Mouse (Mus musculus) kidney, embryonic 15.5 days (tissue): Measurements from ENCODE around the gene Angptl8. TPM values are rescaled to one million over a fixed set of nuclear protein-coding genes. Genes with fewer than 3 reads are reported as not detected.
A peak's percentile ranks its signal among the peaks of the same experiment; 100 is the strongest.
"Not testable (repeated sequence)": the region's sequence is repeated elsewhere in the genome, so short reads cannot be mapped to it uniquely, and the experiment has no call there.

ENCODE experiments used
- ATAC-seq: fragments of 200-750 bp; cut with Nextera tagmentation; replicated peaks from 2 replicates; pipeline ENCODE4 v1.8.0; 2017; ENCODE audit warnings: moderate TSS enrichment; ENCODE audit not compliant: low FRiP score
- H3K27ac ChIP-seq: fragments of 300-500 bp; sonication (generic); 2 replicates; pipeline ENCODE4 v1.5.1; 2015; ENCODE audit warnings: mild to moderate bottlenecking, inconsistent platforms
- H3K27me3 ChIP-seq: fragments of 300-500 bp; sonication (generic); 2 replicates; pipeline ENCODE4 v1.6.1; 2015; ENCODE audit warnings: inconsistent platforms
- H3K36me3 ChIP-seq: fragments of 300-500 bp; sonication (generic); 2 replicates; pipeline ENCODE4 v1.6.1; 2015; ENCODE audit warnings: inconsistent platforms
- H3K4me1 ChIP-seq: fragments of 300-500 bp; sonication (generic); 2 replicates; pipeline ENCODE4 v1.6.1; 2015; ENCODE audit warnings: inconsistent platforms
- H3K4me2 ChIP-seq: fragments of 300-500 bp; sonication (generic); 2 replicates; pipeline ENCODE4 v1.6.1; 2015; ENCODE audit warnings: moderate library complexity, mild to moderate bottlenecking, inconsistent platforms
- H3K4me3 ChIP-seq: fragments of 300-500 bp; sonication (generic); replicated peaks from 2 replicates; pipeline ENCODE4 v1.5.1; 2015; ENCODE audit warnings: mild to moderate bottlenecking, inconsistent platforms
- H3K9ac ChIP-seq: fragments of 300-500 bp; sonication (generic); 2 replicates; pipeline ENCODE4 v1.6.1; 2015; ENCODE audit warnings: mild to moderate bottlenecking, inconsistent platforms
- H3K9me3 ChIP-seq: fragments of 300-500 bp; sonication (generic); replicated peaks from 2 replicates; pipeline ENCODE4 v1.6.1; 2016; ENCODE audit warnings: inconsistent platforms
- WGBS: fragments of 180-500 bp; shearing (Covaris S2); methylation state at CpG from one replicate; pipeline ENCODE4 v1.1.7; 2015; ENCODE audit warnings: mixed read lengths; 5-methylcytosine and 5-hydroxymethylcytosine counted together
- polyA plus RNA-seq: library from polyadenylated mRNA; unstranded; fragments of >200 nt; fragmentation: Nextera tagmentation; extraction: Ambion mirVana; gene quantifications from 2 replicates; pipeline ENCODE4 v1.2.1, GENCODE M21; 2015

Gene Angptl8
- polyA plus RNA-seq, 1 experiment from 2014 or later = 4.9 TPM

- Histone ChIP-seq H3K27me3 (no peaks in the 10 kb centered on the region), H3K9me3 (no peaks in the 10 kb centered on the region), H3K9ac (peak within 1 kb of the TSS; percentile 76), H3K4me2 (peak within 1 kb of the TSS; percentile 82), H3K4me1 (peaks cover 55% of the 10 kb centered on the region), H3K36me3 (no peaks in the 10 kb centered on the region), H3K4me3 (peak within 1 kb of the TSS; percentile 62), H3K27ac (peak within 1 kb of the TSS; percentile 74)
- WGBS = under 1% methylated on average over 66 of the region's 68 CpGs
- peak; percentile 91 for ATAC-seq
Measured at GRCm38 (mm10) chr9:21852128-21853091, 17.1 kb downstream of the Angptl8 start, which contains the start of gene Dock6. TSS of gene Dock6 (minus strand) at chr9:21852635.

GRCm38 (mm10) chr9:21853961-21854360 lies 18.7 kb downstream of the Angptl8 start:
- Histone ChIP-seq H3K9ac (no peak overlapping the region), H3K4me3 (no peak overlapping the region), H3K4me2 (no peak overlapping the region), H3K36me3 (no peaks in the 10 kb centered on the region), H3K4me1 (peaks cover 46% of the 10 kb centered on the region), H3K9me3 (no peaks in the 10 kb centered on the region), H3K27ac (no peak overlapping the region), H3K27me3 (no peaks in the 10 kb centered on the region)
- 62% methylated on average over 5 of the region's 5 CpGs for WGBS
- ATAC-seq = no peak

- H3K27me3 ChIP-seq = no peaks in the 10 kb centered on the region
- WGBS = 91% methylated on average over 6 of the region's 6 CpGs
- no peak overlapping the region for H3K9ac ChIP-seq
- H3K27ac ChIP-seq = no peak overlapping the region
- no peaks in the 10 kb centered on the region for H3K9me3 ChIP-seq
- H3K36me3 ChIP-seq = no peaks in the 10 kb centered on the region
- no peak overlapping the region for H3K4me3 ChIP-seq
- H3K4me1 ChIP-seq = peaks cover 41% of the 10 kb centered on the region
- no peak overlapping the region for H3K4me2 ChIP-seq
- no peak for ATAC-seq
Measured at GRCm38 (mm10) chr9:21854894-21855293, 19.6 kb downstream of the Angptl8 start.

GRCm38 (mm10) chr9:21857501-21857900 lies 22.2 kb downstream of the Angptl8 start:
- Histone ChIP-seq H3K27me3 (no peaks in the 10 kb centered on the region), H3K9me3 (no peaks in the 10 kb centered on the region), H3K4me3 (no peak overlapping the region), H3K4me1 (peaks cover 19% of the 10 kb centered on the region), H3K9ac (no peak overlapping the region), H3K36me3 (no peaks in the 10 kb centered on the region), H3K27ac (peak overlapping the region; percentile 86), H3K4me2 (no peak overlapping the region)
- no peak for ATAC-seq
- WGBS = 78% methylated on average over 2 of the region's 2 CpGs

- peak; percentile 50; the same call in 1 of the 2 replicates for ATAC-seq
- H3K36me3 ChIP-seq = no peaks in the 10 kb centered on the region
- peaks cover 14% of the 10 kb centered on the region; the same call in 1 of the 2 replicates for H3K4me1 ChIP-seq
- H3K9me3 ChIP-seq = no peaks in the 10 kb centered on the region
- H3K27ac ChIP-seq = peak overlapping the region; percentile 86
- H3K9ac ChIP-seq = no peak overlapping the region
- H3K4me3 ChIP-seq = no peak overlapping the region
- WGBS = 15% methylated on average over 6 of the region's 6 CpGs
- H3K4me2 ChIP-seq = no peak overlapping the region
- H3K27me3 ChIP-seq = no peaks in the 10 kb centered on the region
Measured at GRCm38 (mm10) chr9:21858084-21858483, 22.8 kb downstream of the Angptl8 start.

- H3K27ac ChIP-seq = no peak overlapping the region
- WGBS = 84% methylated on average over 3 of the region's 3 CpGs
- peaks cover 8% of the 10 kb centered on the region; the same call in 1 of the 2 replicates for H3K4me1 ChIP-seq
- no peaks in the 10 kb centered on the region for H3K36me3 ChIP-seq
- H3K9me3 ChIP-seq = no peaks in the 10 kb centered on the region
- H3K27me3 ChIP-seq = no peaks in the 10 kb centered on the region
- no peak overlapping the region for H3K4me2 ChIP-seq
- no peak overlapping the region for H3K9ac ChIP-seq
- ATAC-seq = no peak
- no peak overlapping the region for H3K4me3 ChIP-seq
Measured at GRCm38 (mm10) chr9:21859606-21860005, 24.3 kb downstream of the Angptl8 start.

GRCm38 (mm10) chr9:21860349-21860748 lies 25.0 kb downstream of the Angptl8 start:
- H3K4me1 ChIP-seq = peaks cover 12% of the 10 kb centered on the region; the same call in 1 of the 2 replicates
- H3K9ac ChIP-seq, H3K9me3 ChIP-seq, ATAC-seq, H3K4me3 ChIP-seq, H3K4me2 ChIP-seq, H3K27me3 ChIP-seq, H3K36me3 ChIP-seq, H3K27ac ChIP-seq: not testable (repeated sequence)
- WGBS = 51% methylated on average over 6 of the region's 6 CpGs

- 76% methylated on average over 1 of the region's 1 CpGs for whole genome bisulfite sequencing
- no peak for ATAC-seq
- Histone ChIP-seq H3K27me3 (no peaks in the 10 kb centered on the region), H3K9ac (no peak overlapping the region), H3K4me2 (no peak overlapping the region), H3K4me1 (peaks cover 18% of the 10 kb centered on the region; the same call in 1 of the 2 replicates), H3K9me3 (no peaks in the 10 kb centered on the region), H3K4me3 (no peak overlapping the region), H3K36me3 (no peaks in the 10 kb centered on the region), H3K27ac (no peak overlapping the region)
Measured at GRCm38 (mm10) chr9:21862181-21862580, 26.9 kb downstream of the Angptl8 start.

- no peak overlapping the region for H3K4me3 ChIP-seq
- no peak for ATAC-seq
- H3K9ac ChIP-seq = no peak overlapping the region
- no peak overlapping the region for H3K4me2 ChIP-seq
- no peaks in the 10 kb centered on the region for H3K27me3 ChIP-seq
- no peaks in the 10 kb centered on the region for H3K9me3 ChIP-seq
- H3K36me3 ChIP-seq = no peaks in the 10 kb centered on the region
- H3K4me1 ChIP-seq = peaks cover 11% of the 10 kb centered on the region; the same call in 1 of the 2 replicates
- peak overlapping the region; percentile 23; the same call in 1 of the 2 replicates for H3K27ac ChIP-seq
- WGBS = 78% methylated on average over 5 of the region's 5 CpGs
Measured at GRCm38 (mm10) chr9:21865673-21866398, 30.5 kb downstream of the Angptl8 start.

- H3K9me3 ChIP-seq = no peaks in the 10 kb centered on the region
- H3K4me3 ChIP-seq = no peak overlapping the region
- 38% methylated on average over 2 of the region's 2 CpGs for WGBS
- no peaks in the 10 kb centered on the region for H3K36me3 ChIP-seq
- 0 out of 2 replicates have a peak, but pooled peaks cover 6% of the 10 kb centered on the region for H3K27me3 ChIP-seq
- ATAC-seq = no peak
- H3K4me1 ChIP-seq = peaks cover 12% of the 10 kb centered on the region; the same call in 1 of the 2 replicates
- H3K4me2 ChIP-seq = no peak overlapping the region
- H3K9ac ChIP-seq = no peak overlapping the region
- H3K27ac ChIP-seq = peak overlapping the region; percentile 57
Measured at GRCm38 (mm10) chr9:21866641-21867040, 31.3 kb downstream of the Angptl8 start.

- Histone ChIP-seq H3K27me3 (0 out of 2 replicates have a peak, but pooled peaks cover 6% of the 10 kb centered on the region), H3K9me3 (no peaks in the 10 kb centered on the region), H3K27ac (no peak overlapping the region), H3K4me2 (no peak overlapping the region), H3K36me3 (no peaks in the 10 kb centered on the region), H3K4me3 (no peak overlapping the region), H3K4me1 (peaks cover 12% of the 10 kb centered on the region; the same call in 1 of the 2 replicates), H3K9ac (no peak overlapping the region)
- 81% methylated on average over 3 of the region's 3 CpGs for WGBS
- 0 out of 2 replicates have a peak, but pooled peaks have one; percentile 17 for ATAC-seq
Measured at GRCm38 (mm10) chr9:21867726-21868125, 32.4 kb downstream of the Angptl8 start.

GRCm38 (mm10) chr9:21869290-21869689 lies 34.0 kb downstream of the Angptl8 start:
- not testable (repeated sequence) for H3K27ac ChIP-seq, H3K9me3 ChIP-seq, H3K4me3 ChIP-seq, H3K27me3 ChIP-seq, ATAC-seq, H3K36me3 ChIP-seq, H3K9ac ChIP-seq, H3K4me2 ChIP-seq
- peaks cover 12% of the 10 kb centered on the region; the same call in 1 of the 2 replicates for H3K4me1 ChIP-seq
- 55% methylated on average over 7 of the region's 7 CpGs for WGBS
